Mouse (Mus musculus): ENCODE measurements around the gene Cacna1g. TPM values are rescaled to one million over a fixed set of nuclear protein-coding genes. Genes with fewer than 3 reads are reported as not detected.

Gene Cacna1g
- total and polyA plus RNA-seq, 2 experiments from 2014 or later = 10.4 to 90.3 TPM

DNA sequence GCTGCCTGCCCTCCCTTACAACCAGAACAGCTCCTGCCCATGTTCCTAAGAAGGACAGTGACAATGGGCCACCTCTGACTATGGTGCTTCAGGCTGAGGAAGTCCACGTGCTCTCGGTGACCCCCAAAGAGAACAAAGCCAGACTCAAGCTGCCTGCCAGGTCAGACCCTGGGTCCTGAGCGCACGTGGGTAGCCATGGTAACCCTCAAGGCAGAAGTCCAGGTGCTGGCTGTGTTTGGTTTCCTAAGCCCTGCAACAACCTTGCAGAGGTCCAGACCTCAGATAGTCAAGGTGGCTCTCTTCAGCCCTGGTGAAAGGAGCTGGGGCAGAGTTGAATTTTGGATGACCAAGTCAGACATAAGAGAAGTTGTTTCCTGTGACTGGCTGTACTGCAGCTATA lies 15.7 kb upstream of the Cacna1g start:
- ATAC-seq = no peak
- H3K9me3 ChIP-seq (ENCODE audit: low read length) = no peaks in the 10 kb centered on the region
- no peak overlapping the region for H3K27ac ChIP-seq
- H3K4me3 ChIP-seq (ENCODE audit: low read length) = no peak overlapping the region
- H3K9ac ChIP-seq (replicated peaks; ENCODE audit: low read length) = no peak overlapping the region
- no peaks in the 10 kb centered on the region for H3K27me3 ChIP-seq (ENCODE audit: insufficient read depth, low read length)
- H3K4me2 ChIP-seq (ENCODE audit: low read depth, low read length) = no peak overlapping the region
- no peak for TF ChIP-seq CTCF (IDR thresholded peaks at IDR 0.05; ENCODE audit: low read depth)
- DNase-seq (ENCODE audit: low spot score) = no peak
- H3K36me3 ChIP-seq (ENCODE audit: insufficient read depth, low read length) = no peaks in the 10 kb centered on the region
- 33% methylated on average over 4 of the region's 4 CpGs for WGBS
- H3K4me1 ChIP-seq (ENCODE audit: insufficient read depth, low read length) = peaks cover 7% of the 10 kb centered on the region; the same call in 1 of the 2 replicates

DNA sequence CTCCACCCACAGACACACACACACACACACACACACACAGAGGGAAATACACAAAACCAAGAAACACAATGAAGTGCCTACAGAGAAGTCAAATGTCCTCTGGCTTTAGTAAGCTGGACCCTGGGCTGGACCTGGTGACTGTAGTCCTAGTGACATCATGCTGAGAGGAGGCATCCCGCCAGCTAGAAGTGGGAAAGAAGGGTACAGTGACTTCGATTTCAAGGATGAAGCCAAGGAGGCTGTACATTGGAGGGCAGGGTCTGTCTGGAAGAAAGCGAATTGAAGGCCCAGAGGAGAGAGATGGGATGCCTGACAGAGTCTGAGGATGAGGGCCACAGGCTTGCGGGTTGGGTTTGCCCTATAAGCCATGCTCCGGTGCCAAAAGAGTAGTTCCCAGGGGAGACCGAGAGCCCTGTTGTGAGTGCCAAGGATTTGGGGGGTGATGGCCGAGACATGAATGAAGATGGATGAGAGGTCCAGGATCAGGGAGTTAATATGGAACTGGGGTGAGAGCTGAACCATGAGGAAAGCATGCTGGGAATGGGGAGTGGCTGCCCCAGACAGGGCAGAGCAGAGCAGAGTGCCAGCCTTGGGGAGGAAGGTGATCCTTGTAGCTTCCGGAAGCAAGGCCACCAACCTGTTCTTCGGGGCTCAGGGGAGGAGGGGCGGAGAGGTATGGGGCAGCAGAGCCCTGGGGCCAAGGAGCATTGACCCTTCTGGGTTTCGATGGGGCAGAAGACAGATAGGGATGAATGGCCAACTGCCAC lies 15.0 kb upstream of the Cacna1g start:
- no peak overlapping the region for H3K9ac ChIP-seq (replicated peaks; ENCODE audit: low read length)
- H3K36me3 ChIP-seq (ENCODE audit: insufficient read depth, low read length) = no peaks in the 10 kb centered on the region
- peaks cover 7% of the 10 kb centered on the region; the same call in 1 of the 2 replicates for H3K4me1 ChIP-seq (ENCODE audit: insufficient read depth, low read length)
- 86% methylated on average over 11 of the region's 11 CpGs for WGBS
- no peak for TF ChIP-seq CTCF (IDR thresholded peaks at IDR 0.05; ENCODE audit: low read depth)
- no peaks in the 10 kb centered on the region for H3K9me3 ChIP-seq (ENCODE audit: low read length)
- H3K4me3 ChIP-seq (ENCODE audit: low read length) = no peak overlapping the region
- no peak for ATAC-seq
- DNase-seq (ENCODE audit: low spot score) = no peak
- H3K4me2 ChIP-seq (ENCODE audit: low read depth, low read length) = no peak overlapping the region
- H3K27me3 ChIP-seq (ENCODE audit: insufficient read depth, low read length) = no peaks in the 10 kb centered on the region
- no peak overlapping the region for H3K27ac ChIP-seq

DNA sequence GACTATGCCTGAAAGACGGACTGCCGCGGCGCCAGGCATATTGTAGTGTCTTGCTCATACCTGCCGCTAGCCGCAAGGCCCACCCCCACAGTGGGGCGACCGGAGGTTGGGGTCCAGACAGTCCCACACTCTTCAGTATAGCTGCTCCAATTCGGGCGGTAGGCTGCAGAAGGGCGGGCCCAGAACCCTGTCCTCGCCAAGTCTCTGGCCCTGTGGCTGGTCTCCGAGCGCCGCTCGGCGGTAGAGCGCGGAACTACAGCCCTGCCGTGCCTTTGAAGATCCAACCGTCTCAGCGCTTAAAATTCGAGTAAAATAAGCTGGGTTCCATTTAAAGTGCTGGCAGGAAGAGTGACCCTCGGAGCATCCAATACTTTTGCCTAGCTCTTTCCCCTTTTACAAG lies 12.0 kb upstream of the Cacna1g start, which contains the start of gene Spata20:
TSS of gene Spata20 (minus strand) at position 179 of the 400 bp plus-strand sequence.
- no peaks in the 10 kb centered on the region for H3K27me3 ChIP-seq (ENCODE audit: insufficient read depth, low read length)
- no peak within 1 kb of the TSS for H3K9ac ChIP-seq (replicated peaks; ENCODE audit: low read length)
- 2% methylated on average over 24 of the region's 24 CpGs for WGBS
- peak within 1 kb of the TSS; percentile 7; the same call in 1 of the 2 replicates for H3K4me3 ChIP-seq (ENCODE audit: low read length)
- no peak within 1 kb of the TSS for H3K27ac ChIP-seq
- DNase-seq (ENCODE audit: low spot score) = peak; percentile 86
- no peaks in the 10 kb centered on the region for H3K9me3 ChIP-seq (ENCODE audit: low read length)
- H3K4me2 ChIP-seq (ENCODE audit: low read depth, low read length) = peak within 1 kb of the TSS; percentile 44
- H3K4me1 ChIP-seq (ENCODE audit: insufficient read depth, low read length) = peaks cover 2% of the 10 kb centered on the region; the same call in 1 of the 2 replicates
- no peaks in the 10 kb centered on the region for H3K36me3 ChIP-seq (ENCODE audit: insufficient read depth, low read length)
- ATAC-seq = peak; percentile 78
- peak; percentile 99 for TF ChIP-seq CTCF (IDR thresholded peaks at IDR 0.05; ENCODE audit: low read depth)

- no peak overlapping the region for H3K4me2 ChIP-seq (ENCODE audit: low read depth, low read length)
- TF ChIP-seq CTCF (IDR thresholded peaks at IDR 0.05; ENCODE audit: low read depth) = no peak
- H3K4me1 ChIP-seq (ENCODE audit: insufficient read depth, low read length) = no peaks in the 10 kb centered on the region; the same call in 1 of the 2 replicates
- no peak for DNase-seq (ENCODE audit: low spot score)
- no peaks in the 10 kb centered on the region for H3K27me3 ChIP-seq (ENCODE audit: insufficient read depth, low read length)
- H3K9me3 ChIP-seq (ENCODE audit: low read length) = no peaks in the 10 kb centered on the region
- WGBS = 79% methylated on average over 5 of the region's 5 CpGs
- H3K36me3 ChIP-seq (ENCODE audit: insufficient read depth, low read length) = no peaks in the 10 kb centered on the region
- no peak overlapping the region for H3K9ac ChIP-seq (replicated peaks; ENCODE audit: low read length)
- no peak overlapping the region for H3K4me3 ChIP-seq (ENCODE audit: low read length)
- H3K27ac ChIP-seq = no peak overlapping the region
- no peak for ATAC-seq
Observed at GRCm38 (mm10) chr11:94485223-94485622, 11.2 kb upstream of the Cacna1g start.

DNA sequence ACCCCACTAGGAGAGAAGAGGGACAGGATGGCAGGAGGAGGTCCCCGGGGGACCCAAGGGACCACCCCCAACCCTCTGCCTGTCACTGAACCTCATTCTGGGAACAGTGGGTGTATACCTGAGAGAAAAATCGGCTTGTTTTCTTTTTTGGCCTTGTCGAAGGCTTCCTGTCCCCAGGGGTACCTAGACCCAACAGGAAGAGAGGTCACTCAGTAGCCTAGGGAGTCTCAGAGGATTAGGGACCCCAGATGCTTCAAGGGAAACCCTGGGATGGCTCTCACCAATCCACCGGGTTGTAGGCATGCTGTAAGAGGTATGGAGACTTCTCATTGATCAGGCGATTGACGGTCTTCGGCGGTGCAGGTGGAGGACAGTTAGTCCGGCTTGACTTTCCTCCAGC lies 10.6 kb upstream of the Cacna1g start:
- Histone ChIP-seq H3K4me3 (ENCODE audit: low read length) (no peak overlapping the region), H3K27ac (no peak overlapping the region), H3K4me2 (ENCODE audit: low read depth, low read length) (no peak overlapping the region), H3K36me3 (ENCODE audit: insufficient read depth, low read length) (no peaks in the 10 kb centered on the region), H3K4me1 (ENCODE audit: insufficient read depth, low read length) (no peaks in the 10 kb centered on the region; the same call in 1 of the 2 replicates), H3K27me3 (ENCODE audit: insufficient read depth, low read length) (no peaks in the 10 kb centered on the region), H3K9me3 (ENCODE audit: low read length) (no peaks in the 10 kb centered on the region), H3K9ac (replicated peaks; ENCODE audit: low read length) (no peak overlapping the region)
- DNase-seq (ENCODE audit: low spot score) (no peak), ATAC-seq (no peak)
- WGBS = 91% methylated on average over 9 of the region's 9 CpGs
- TF ChIP-seq CTCF (IDR thresholded peaks at IDR 0.05; ENCODE audit: low read depth) = no peak

GRCm38 (mm10) chr11:94483921-94484320 lies 9.9 kb upstream of the Cacna1g start:
- Histone ChIP-seq H3K27me3 (ENCODE audit: insufficient read depth, low read length) (no peaks in the 10 kb centered on the region), H3K4me3 (ENCODE audit: low read length) (no peak overlapping the region), H3K9ac (replicated peaks; ENCODE audit: low read length) (no peak overlapping the region), H3K27ac (no peak overlapping the region), H3K36me3 (ENCODE audit: insufficient read depth, low read length) (no peaks in the 10 kb centered on the region), H3K4me2 (ENCODE audit: low read depth, low read length) (no peak overlapping the region), H3K9me3 (ENCODE audit: low read length) (no peaks in the 10 kb centered on the region), H3K4me1 (ENCODE audit: insufficient read depth, low read length) (no peaks in the 10 kb centered on the region; the same call in 1 of the 2 replicates)
- DNase-seq (ENCODE audit: low spot score) = no peak
- ATAC-seq = no peak
- 76% methylated on average over 14 of the region's 14 CpGs for WGBS
- TF ChIP-seq CTCF (IDR thresholded peaks at IDR 0.05; ENCODE audit: low read depth) = no peak

- Histone ChIP-seq H3K4me3 (ENCODE audit: low read length) (no peak overlapping the region), H3K27ac (no peak overlapping the region), H3K36me3 (ENCODE audit: insufficient read depth, low read length) (no peaks in the 10 kb centered on the region), H3K9me3 (ENCODE audit: low read length) (no peaks in the 10 kb centered on the region), H3K4me1 (ENCODE audit: insufficient read depth, low read length) (no peaks in the 10 kb centered on the region; the same call in 1 of the 2 replicates), H3K27me3 (ENCODE audit: insufficient read depth, low read length) (no peaks in the 10 kb centered on the region), H3K4me2 (ENCODE audit: low read depth, low read length) (no peak overlapping the region), H3K9ac (replicated peaks; ENCODE audit: low read length) (no peak overlapping the region)
- ATAC-seq (no peak), DNase-seq (ENCODE audit: low spot score) (no peak)
- TF ChIP-seq CTCF (IDR thresholded peaks at IDR 0.05; ENCODE audit: low read depth) = 0 out of 2 replicates have a peak, but pooled peaks have one; percentile 19
- 81% methylated on average over 11 of the region's 11 CpGs for WGBS
Observed at GRCm38 (mm10) chr11:94483436-94483835, 9.4 kb upstream of the Cacna1g start.

All from hindbrain, postnatal 0 days (tissue).